Mouse (Mus musculus): ENCODE results near the gene Nadk.

Nadk gene

GRCm38 (mm10) chr4:155561661-155562442, at the start of gene Nadk:
TSS of gene Nadk (plus strand) at chr4:155562378.
- peak; percentile 54 for DNase-seq (ENCODE audit: low read depth, low spot score)

GRCm38 (mm10) chr4:155514810-155515209, 47.4 kb upstream of the Nadk start:
- DNase-seq (ENCODE audit: low read depth, low spot score) = no peak

DNA sequence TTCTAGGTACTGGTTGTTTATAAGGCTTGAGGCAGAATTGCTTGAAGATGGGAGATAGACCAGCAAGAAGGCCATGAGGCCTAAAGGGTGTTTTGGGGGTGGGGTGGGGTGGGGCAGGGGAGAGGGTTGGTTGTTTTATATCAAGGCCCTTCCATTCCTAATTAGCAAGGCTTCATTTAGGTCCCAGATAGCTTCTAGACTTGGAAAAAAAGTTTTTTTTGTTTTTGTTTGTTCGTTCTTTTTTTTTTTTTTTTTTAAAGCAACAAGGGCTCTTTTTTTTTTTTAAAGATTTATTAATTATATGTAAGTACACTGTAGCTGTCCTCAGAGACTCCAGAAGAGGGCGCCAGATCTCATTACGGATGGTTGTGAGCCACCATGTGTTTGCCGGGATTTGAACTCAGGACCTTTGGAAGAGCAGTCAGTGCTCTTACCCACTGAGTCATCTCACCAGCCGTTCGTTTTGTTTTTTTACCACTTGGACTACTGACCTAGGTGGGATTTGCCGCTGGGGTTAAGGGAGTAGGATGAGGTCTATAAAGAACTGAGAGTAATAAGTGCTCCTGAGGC, 44.1 kb upstream of the Nadk start:
- no peak for DNase-seq (ENCODE audit: low read depth, low spot score)

GRCm38 (mm10) chr4:155522327-155522726, 39.9 kb upstream of the Nadk start:
- DNase-seq (ENCODE audit: low read depth, low spot score) = no peak

- no peak for DNase-seq (ENCODE audit: low read depth, low spot score)
Observed at GRCm38 (mm10) chr4:155525751-155526150, 36.4 kb upstream of the Nadk start.

GRCm38 (mm10) chr4:155529294-155529693, 32.9 kb upstream of the Nadk start:
- no peak for DNase-seq (ENCODE audit: low read depth, low spot score)

DNA sequence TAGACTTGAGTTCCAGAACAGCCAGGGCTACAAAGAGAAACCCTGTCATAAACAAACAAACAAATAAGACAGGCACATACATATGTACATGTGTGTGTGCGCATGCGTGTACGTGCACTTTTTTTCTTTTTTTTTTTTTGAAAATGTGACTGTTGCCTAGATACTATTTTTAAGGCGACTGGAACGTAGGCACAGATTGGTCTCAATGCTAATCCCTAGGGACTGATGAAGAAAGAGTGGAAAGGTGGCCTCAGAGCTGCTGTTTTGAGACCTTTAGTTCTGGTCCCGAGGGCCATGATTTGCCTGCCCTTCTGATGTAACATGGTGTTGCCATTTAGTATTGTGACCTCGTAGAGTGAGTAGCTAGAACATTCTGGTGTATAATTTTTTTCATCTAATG, 12.2 kb upstream of the Nadk start:
- no peak for DNase-seq (ENCODE audit: low read depth, low spot score)

DNA sequence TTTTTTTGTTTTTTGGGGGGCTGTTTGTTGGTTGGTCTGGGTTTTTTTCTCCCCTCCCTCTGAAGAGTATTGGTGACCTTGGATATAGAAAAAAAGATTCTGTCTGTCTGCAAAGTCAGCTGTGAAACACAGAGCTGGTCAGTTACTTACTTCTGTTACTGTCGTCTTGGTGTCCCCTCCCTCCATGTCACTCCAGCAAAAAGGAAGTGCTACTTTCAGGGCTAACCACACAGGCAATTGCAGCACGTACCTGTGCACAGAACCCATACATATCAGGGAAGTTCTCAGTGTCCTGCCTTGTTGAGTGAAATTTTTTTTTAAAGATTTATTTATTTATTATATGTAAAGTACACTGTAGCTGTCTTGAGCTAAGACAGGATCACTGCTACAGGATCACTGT, 11.7 kb upstream of the Nadk start:
- DNase-seq (ENCODE audit: low read depth, low spot score) = no peak

DNA sequence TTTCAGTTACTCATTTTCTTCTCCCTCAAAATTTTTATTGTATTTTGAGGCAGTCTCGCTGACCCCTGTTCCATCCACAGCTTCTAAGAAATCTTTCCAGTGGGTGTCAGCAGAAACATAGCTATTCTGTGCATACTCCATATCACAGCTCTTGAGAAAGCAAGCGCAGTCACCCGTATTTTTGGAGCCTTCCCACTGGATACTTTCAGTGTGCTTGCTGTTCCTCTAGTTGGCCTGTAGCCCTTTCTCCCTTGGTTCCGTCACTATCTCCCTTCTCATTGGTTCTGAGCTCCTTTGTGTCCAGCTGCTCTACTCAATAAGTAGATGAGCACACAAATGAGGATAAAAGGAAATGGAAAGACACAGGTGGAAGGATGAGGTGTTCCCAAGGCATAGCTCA, 11.1 kb upstream of the Nadk start:
- no peak for DNase-seq (ENCODE audit: low read depth, low spot score)

- DNase-seq (ENCODE audit: low read depth, low spot score) = no peak
Observed at GRCm38 (mm10) chr4:155552917-155553532, 9.2 kb upstream of the Nadk start.

- DNase-seq (ENCODE audit: low read depth, low spot score) = no peak
Observed at GRCm38 (mm10) chr4:155554880-155555279, 7.3 kb upstream of the Nadk start.

GRCm38 (mm10) chr4:155555464-155555863, 6.7 kb upstream of the Nadk start:
- DNase-seq (ENCODE audit: low read depth, low spot score) = no peak

- DNase-seq (ENCODE audit: low read depth, low spot score) = no peak
Observed at GRCm38 (mm10) chr4:155559454-155559853, 2.7 kb upstream of the Nadk start.

- DNase-seq (ENCODE audit: low read depth, low spot score) = no peak
Observed at GRCm38 (mm10) chr4:155560932-155561331, 1.2 kb upstream of the Nadk start.

- DNase-seq (ENCODE audit: low read depth, low spot score) = peak; percentile 71
Observed at GRCm38 (mm10) chr4:155562725-155563399, 684 bp downstream of the Nadk start.

- DNase-seq (ENCODE audit: low read depth, low spot score) = peak; percentile 99
Observed at GRCm38 (mm10) chr4:155563400-155564231, 1.4 kb downstream of the Nadk start.

DNA sequence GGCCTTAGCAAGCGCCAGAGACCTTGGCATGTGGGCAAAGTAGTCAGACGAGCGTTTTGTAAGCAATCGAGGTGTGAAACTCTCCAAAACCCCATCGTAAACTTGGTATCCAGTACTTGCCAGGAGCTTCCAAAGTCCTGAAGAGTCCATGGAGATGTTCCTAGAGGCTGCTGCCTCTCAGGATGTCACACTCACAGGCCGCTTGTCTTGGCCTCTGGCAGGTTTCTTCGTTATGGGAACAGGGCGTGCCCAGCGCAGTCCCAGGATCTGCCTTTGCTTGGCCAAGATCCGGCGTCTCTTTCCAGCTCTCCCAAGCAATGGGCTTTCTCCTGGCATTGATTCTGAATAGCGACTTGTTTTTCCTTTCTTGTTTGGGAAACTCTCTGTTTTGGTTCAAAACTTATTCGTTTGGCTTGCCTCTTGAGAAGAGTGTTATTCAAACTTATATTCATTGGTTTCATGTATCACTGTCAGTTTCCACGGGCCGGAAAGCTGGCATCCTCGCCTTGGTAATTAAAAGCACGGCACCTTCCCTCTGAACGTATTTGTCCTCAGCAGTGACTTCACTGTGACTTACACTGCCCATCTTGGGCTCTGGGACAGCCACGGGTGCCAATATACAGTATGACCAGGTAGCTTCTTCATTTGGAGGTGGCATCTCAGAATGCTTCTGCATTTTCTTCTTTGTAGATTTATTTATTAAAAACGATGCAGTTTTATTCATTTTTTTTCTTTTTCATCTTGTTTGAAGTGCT, 2.3 kb downstream of the Nadk start:
- DNase-seq (ENCODE audit: low read depth, low spot score) = peak; percentile 79

- DNase-seq (ENCODE audit: low read depth, low spot score) = no peak
Observed at GRCm38 (mm10) chr4:155566555-155566954, 4.4 kb downstream of the Nadk start.

DNA sequence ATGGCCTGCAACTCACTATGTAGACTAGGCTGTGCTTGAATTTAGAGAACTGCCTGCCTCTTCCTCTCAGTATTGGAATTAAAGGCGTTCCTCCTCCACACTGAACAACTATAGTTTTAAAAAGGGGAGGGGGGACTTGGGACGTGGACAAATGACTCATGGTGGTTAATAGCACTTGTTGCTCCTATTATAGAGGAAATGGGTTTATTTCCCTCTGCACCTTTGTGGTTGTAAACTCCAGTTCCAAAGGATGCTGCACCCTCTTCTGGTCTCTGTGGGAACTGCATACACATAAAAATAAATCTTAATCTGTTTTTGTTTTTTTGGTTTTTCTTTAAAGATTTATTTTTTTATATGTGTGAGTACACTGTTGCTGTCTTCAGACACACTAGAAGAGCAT, 6.0 kb downstream of the Nadk start:
- no peak for DNase-seq (ENCODE audit: low read depth, low spot score)

DNA sequence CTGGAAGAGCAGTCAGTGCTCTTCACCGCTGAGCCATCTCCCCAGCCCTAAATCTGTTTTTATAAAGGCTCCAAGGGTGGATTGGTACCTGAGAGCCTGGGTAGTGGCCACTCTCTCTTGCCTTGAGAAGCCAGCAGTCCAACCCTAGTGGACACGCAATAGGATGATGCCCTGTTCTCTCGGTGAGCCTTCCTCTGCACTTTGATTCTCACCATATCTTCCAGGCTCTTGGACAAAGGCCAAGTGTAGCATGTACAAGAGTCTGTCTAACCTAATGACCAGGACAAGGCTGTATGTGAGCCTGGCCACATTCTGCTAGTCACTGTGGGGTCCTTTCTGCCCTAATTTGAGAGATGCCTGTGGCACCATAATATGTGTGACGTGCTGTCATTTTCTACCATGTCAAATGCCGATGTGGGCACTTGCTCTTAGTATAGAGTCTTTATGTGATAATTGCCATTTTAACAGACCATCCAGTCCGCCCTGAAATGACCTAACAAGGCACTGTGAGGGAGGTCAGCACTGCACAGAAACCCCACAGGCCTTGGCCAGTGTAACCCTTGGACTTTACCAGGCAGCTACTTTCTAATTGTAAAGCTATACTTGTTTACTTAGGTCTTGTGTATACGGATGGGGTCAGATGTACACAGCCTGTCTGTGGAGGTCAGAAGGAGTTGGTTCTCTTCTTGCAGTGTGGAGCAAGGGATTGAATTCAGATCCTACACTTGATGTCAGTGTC, 6.6 kb downstream of the Nadk start:
- DNase-seq (ENCODE audit: low read depth, low spot score) = no peak
